In genomic region chr16:44103806-44104766, GRCm38 (mm10) we compare ENCODE assay signal across 12 mouse cellular contexts. TPM values are rescaled to one million over a fixed set of nuclear protein-coding genes. Genes with fewer than 3 reads are reported as not detected.
A peak's percentile ranks its signal among the peaks of the same experiment; 100 is the strongest.
DNase-seq lines count a peak whose midpoint lies in the region; ATAC-seq and TF ChIP-seq lines count a peak whose summit lies in the region.
"Had no signal": no experiment of that assay in that cellular context is flagged by ENCODE, and none has a peak within 500 bp of the region (broad histone marks: within the 10 kb centered on the region; RNA-seq: fewer than 3 reads in every experiment).

No protein-coding gene starts in this region.

- H3K27ac ChIP-seq in midbrain, postnatal 0 days (ENCODE audit: low read depth, low read length): no peak overlapping the region
- no peak overlapping the region for H3K27ac ChIP-seq in midbrain, embryonic 14.5 days (replicated peaks; ENCODE audit: low read depth, low read length)

- TF ChIP-seq CTCF in midbrain, postnatal 0 days (IDR thresholded peaks at IDR 0.05): peak; percentile 32
- no peak for TF ChIP-seq CTCF in lung, adult 2 months (IDR thresholded peaks at IDR 0.05; ENCODE audit: insufficient read depth, low read length)

- no peak overlapping the region for H3K4me2 ChIP-seq in midbrain, postnatal 0 days (ENCODE audit: low read depth, low read length, poor library complexity, severe bottlenecking)
- no peak overlapping the region for H3K4me2 ChIP-seq in midbrain, embryonic 14.5 days (ENCODE audit: low read length)

- no peaks in the 10 kb centered on the region for H3K9me3 ChIP-seq in midbrain, postnatal 0 days (ENCODE audit: low read length)
- no peaks in the 10 kb centered on the region; the same call in 1 of the 2 replicates for H3K9me3 ChIP-seq in midbrain, embryonic 14.5 days (ENCODE audit: control insufficient read depth, low read length)

- H3K4me1 ChIP-seq in midbrain, postnatal 0 days (ENCODE audit: insufficient read depth, low read length): no peaks in the 10 kb centered on the region
- H3K4me1 ChIP-seq in midbrain, embryonic 14.5 days (ENCODE audit: control insufficient read depth, insufficient read depth, low read length): no peaks in the 10 kb centered on the region
- H3K4me1 ChIP-seq in lung, adult 2 months (ENCODE audit: control insufficient read depth, insufficient read depth, low read length): no peaks in the 10 kb centered on the region

- peaks cover 62% of the 10 kb centered on the region for H3K36me3 ChIP-seq in midbrain, postnatal 0 days (ENCODE audit: insufficient read depth, low read length)
- H3K36me3 ChIP-seq in midbrain, embryonic 14.5 days (ENCODE audit: control insufficient read depth, insufficient read depth, low read length): peaks cover 69% of the 10 kb centered on the region

- ATAC-seq in midbrain, postnatal 0 days (ENCODE audit: low FRiP score): no peak
- ATAC-seq in midbrain, embryonic 14.5 days (ENCODE audit: low FRiP score, low TSS enrichment): no peak
- 0 out of 2 replicates have a peak, but pooled peaks have one; percentile 36 for ATAC-seq in common myeloid progenitor, adult 5-6 weeks (replicated peaks; ENCODE audit: low read depth, poor library complexity, severe bottlenecking)
- ATAC-seq in megakaryocyte progenitor cell, adult 5-6 weeks (replicated peaks; ENCODE audit: poor library complexity): peak; percentile 85
- ATAC-seq: inflammation-experienced regulatory T-cells, adult 6 months; midbrain, embryonic 16.5 days had no signal

- no peak for TF ChIP-seq POLR2A in lung, adult 2 months (IDR thresholded peaks at IDR 0.05; ENCODE audit: borderline replicate concordance, extremely low read depth, low read depth, low read length)

- H3K27me3 ChIP-seq in midbrain, postnatal 0 days (ENCODE audit: insufficient read depth, low read length): no peaks in the 10 kb centered on the region
- H3K27me3 ChIP-seq in midbrain, embryonic 14.5 days (ENCODE audit: control insufficient read depth, insufficient read depth, low read length): no peaks in the 10 kb centered on the region

- peak; percentile 5 for DNase-seq in embryo, embryonic 10.5 days (ENCODE audit: low spot score)
- DNase-seq in embryo, embryonic 11 days: no peak
- DNase-seq in midbrain, postnatal 0 days (ENCODE audit: low spot score): no peak
- no peak for DNase-seq in midbrain, embryonic 14.5 days
- no peak for DNase-seq in adrenal gland, postnatal 14 days
- no peak for DNase-seq in lung, adult 2 months
- DNase-seq: adrenal gland, adult 2 months; lung, postnatal 10 days had no signal

- H3K4me3 ChIP-seq in midbrain, postnatal 0 days (ENCODE audit: low read depth, low read length): no peak overlapping the region
- no peak overlapping the region for H3K4me3 ChIP-seq in midbrain, embryonic 14.5 days (replicated peaks; ENCODE audit: low read depth, low read length)
- H3K4me3 ChIP-seq in lung, adult 2 months (replicated peaks; ENCODE audit: extremely low read depth, low read depth, low read length): no peak overlapping the region

- 94% methylated on average over 18 of the region's 18 CpGs for WGBS in midbrain, postnatal 0 days
- 90% methylated on average over 18 of the region's 18 CpGs for WGBS in midbrain, embryonic 14.5 days
- whole genome bisulfite sequencing in lung, adult 2 months: 86% methylated on average over 18 of the region's 18 CpGs

- H3K9ac ChIP-seq in midbrain, postnatal 0 days (replicated peaks; ENCODE audit: low read length, poor library complexity, severe bottlenecking): no peak overlapping the region
- H3K9ac ChIP-seq in midbrain, embryonic 14.5 days (replicated peaks; ENCODE audit: low read length): no peak overlapping the region

RNA-seq across cellular contexts. Expression of gene Atp6v1a, which starts 35.4 kb away (rescaled TPM):
- total RNA-seq in midbrain, postnatal 0 days (2014; rRNA removed): 193 and 218 TPM in 2 replicates
- polyA plus RNA-seq in midbrain, postnatal 0 days (2015; fragmentation: Nextera tagmentation; extraction: Ambion mirVana): 194 and 204 TPM in 2 replicates
- 126 and 149 TPM in 2 replicates for polyA plus RNA-seq in midbrain, embryonic 14.5 days (2014; fragmentation: Nextera tagmentation; extraction: Ambion mirVana)
- 54.5 and 62.3 TPM in 2 replicates for total RNA-seq in common myeloid progenitor, adult 5-6 weeks (2017)
- 49.5 and 51.9 TPM in 2 replicates for total RNA-seq in megakaryocyte progenitor cell, adult 5-6 weeks (2015)
- total RNA-seq in megakaryocyte progenitor cell, adult 5-6 weeks (2017): 81.0 and 83.3 TPM in 2 replicates
- 102 and 112 TPM in 2 replicates for total RNA-seq in adrenal gland, postnatal 14 days (2021)
- 21.2 and 34.4 TPM in 2 replicates for polyA plus RNA-seq in lung, adult 2 months (2012; rRNA removed)

RNA-seq across cellular contexts. Expression of gene Naa50, which starts 35.5 kb away (rescaled TPM):
- total RNA-seq in midbrain, postnatal 0 days (2014; rRNA removed): 15.3 and 22.1 TPM in 2 replicates
- polyA plus RNA-seq in midbrain, postnatal 0 days (2015; fragmentation: Nextera tagmentation; extraction: Ambion mirVana): 44.7 and 50.4 TPM in 2 replicates
- polyA plus RNA-seq in midbrain, embryonic 14.5 days (2014; fragmentation: Nextera tagmentation; extraction: Ambion mirVana): 39.2 and 43.7 TPM in 2 replicates
- 144 and 169 TPM in 2 replicates for total RNA-seq in common myeloid progenitor, adult 5-6 weeks (2017)
- total RNA-seq in megakaryocyte progenitor cell, adult 5-6 weeks (2015): 164 and 170 TPM in 2 replicates
- 112 and 129 TPM in 2 replicates for total RNA-seq in megakaryocyte progenitor cell, adult 5-6 weeks (2017)
- total RNA-seq in adrenal gland, postnatal 14 days (2021): 84.5 and 84.7 TPM in 2 replicates
- 8.3 and 9.3 TPM in 2 replicates for polyA plus RNA-seq in lung, adult 2 months (2012; rRNA removed)

RNA-seq across cellular contexts. Expression of gene Gramd1c, which starts 40.9 kb away (rescaled TPM):
- total RNA-seq in midbrain, postnatal 0 days (2014; rRNA removed): 2.3 and 14.3 TPM in 2 replicates
- 1.9 and 2.5 TPM in 2 replicates for polyA plus RNA-seq in midbrain, postnatal 0 days (2015; fragmentation: Nextera tagmentation; extraction: Ambion mirVana)
- 1.8 and 1.9 TPM in 2 replicates for polyA plus RNA-seq in midbrain, embryonic 14.5 days (2014; fragmentation: Nextera tagmentation; extraction: Ambion mirVana)
- 5.1 and 7.1 TPM in 2 replicates for total RNA-seq in common myeloid progenitor, adult 5-6 weeks (2017)
- total RNA-seq in megakaryocyte progenitor cell, adult 5-6 weeks (2015): 1.6 and 1.9 TPM in 2 replicates
- 1.4 and 3.2 TPM in 2 replicates for total RNA-seq in megakaryocyte progenitor cell, adult 5-6 weeks (2017)
- total RNA-seq in adrenal gland, postnatal 14 days (2021): 2.3 and 5.1 TPM in 2 replicates
- 0.62 and 1.3 TPM in 2 replicates for polyA plus RNA-seq in lung, adult 2 months (2012; rRNA removed)

Comparison
In these comparisons a context has a peak if more than half of its experiments do, and no peak if none do; other contexts are left out.
1. ATAC-seq: peak in common myeloid progenitor, adult 5-6 weeks (single experiment) and megakaryocyte progenitor cell, adult 5-6 weeks (single experiment); none in midbrain, postnatal 0 days (single experiment) and midbrain, embryonic 14.5 days (single experiment).